Mouse (Mus musculus) brain, embryonic 14.5 days (tissue): ENCODE data around the gene Pycr1.

ENCODE experiments used
- CTCF ChIP-seq: fragments of 200-500 bp; IDR thresholded peaks from 2 replicates; pipeline ENCODE4 v1.5.1; 2012; ENCODE audit warnings: inconsistent platforms, mild to moderate bottlenecking, moderate library complexity, borderline replicate concordance; ENCODE audit not compliant: insufficient read depth, insufficient read length; ENCODE audit errors: extremely low read depth
- POLR2A ChIP-seq: fragments of 200-500 bp; IDR thresholded peaks from 2 replicates; pipeline ENCODE4 v1.6.1; 2012; ENCODE audit warnings: mild to moderate bottlenecking, inconsistent platforms, borderline replicate concordance; ENCODE audit not compliant: poor library complexity, insufficient read depth, insufficient read length, severe bottlenecking; ENCODE audit errors: extremely low read depth

- TF ChIP-seq CTCF: no peak
- no peak for TF ChIP-seq POLR2A
Observed at GRCm38 (mm10) chr11:120663714-120664113, 20.1 kb upstream of the Pycr1 start.
